Mouse (Mus musculus) cortical plate, adult 2 months (tissue): ENCODE data around the gene Gm49369. TPM values are rescaled to one million over a fixed set of nuclear protein-coding genes. Genes with fewer than 3 reads are reported as not detected.

Experiments
- H3K27ac ChIP-seq: fragments of 200-500 bp; 2 replicates; pipeline ENCODE4 v1.5.1; 2012; ENCODE audit warnings: low read length, control low read depth, inconsistent platforms; ENCODE audit not compliant: insufficient read depth
- H3K4me1 ChIP-seq: fragments of 200-500 bp; 2 replicates; pipeline ENCODE4 v1.6.1; 2011; ENCODE audit warnings: low read length; ENCODE audit not compliant: control insufficient read depth, insufficient read depth
- H3K4me3 ChIP-seq: fragments of 200-500 bp; 2 replicates; pipeline ENCODE4 v1.5.1; 2011; ENCODE audit warnings: mild to moderate bottlenecking, low read length, control low read depth; ENCODE audit not compliant: insufficient read depth
- CTCF ChIP-seq: fragments of 200-500 bp; IDR thresholded peaks from 2 replicates; pipeline ENCODE4 v1.5.1; 2011; ENCODE audit warnings: mild to moderate bottlenecking, control low read depth, low read length; ENCODE audit not compliant: insufficient read depth; ENCODE audit errors: extremely low read depth
- POLR2A ChIP-seq: fragments of 200-500 bp; IDR thresholded peaks from 2 replicates; pipeline ENCODE4 v1.6.1; 2011; ENCODE audit warnings: mild to moderate bottlenecking, low read length, control low read depth; ENCODE audit not compliant: insufficient read depth; ENCODE audit errors: extremely low read depth
- polyA plus RNA-seq: library from polyadenylated mRNA; depleted of rRNA; stranded (reverse); fragments of >200 nt; gene quantifications from 2 replicates; pipeline ENCODE4 v1.2.3, GENCODE M21; 2012

Gene Gm49369
- polyA plus RNA-seq, 1 experiment = 1.4 TPM

DNA sequence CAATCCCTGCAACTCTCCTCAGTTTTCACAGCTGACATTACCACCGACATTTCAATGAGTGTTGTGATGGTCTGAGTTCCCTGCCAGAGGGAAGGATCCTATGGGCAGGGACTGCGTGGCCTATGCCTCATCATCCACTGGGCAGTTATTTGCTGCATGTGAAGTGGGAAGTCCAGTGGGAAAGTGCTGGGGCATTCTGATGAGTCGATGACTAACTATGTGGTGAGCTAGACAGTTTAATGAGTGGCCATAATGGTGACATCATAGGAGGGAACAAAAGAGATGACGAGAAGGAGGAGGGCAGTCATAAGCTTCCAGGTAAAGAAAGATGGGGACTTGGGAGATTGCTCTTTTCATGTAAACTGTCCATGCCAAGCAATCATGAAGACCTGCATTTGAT lies 19.4 kb downstream of the Gm49369 start:
- Histone ChIP-seq H3K4me3 (no peak overlapping the region), H3K27ac (no peak overlapping the region), H3K4me1 (no peaks in the 10 kb centered on the region)
- TF ChIP-seq CTCF (no peak), POLR2A (no peak)

GRCm38 (mm10) chr7:142360743-142361142 lies 21.7 kb downstream of the Gm49369 start:
- Histone ChIP-seq H3K4me3 (no peak overlapping the region), H3K4me1 (no peaks in the 10 kb centered on the region), H3K27ac (no peak overlapping the region)
- 0 out of 2 replicates have a peak, but pooled peaks have one; percentile 23 for TF ChIP-seq CTCF
- no peak for TF ChIP-seq POLR2A

GRCm38 (mm10) chr7:142359129-142359528 lies 23.3 kb downstream of the Gm49369 start:
- H3K4me1 ChIP-seq = no peaks in the 10 kb centered on the region
- no peak overlapping the region for H3K27ac ChIP-seq
- TF ChIP-seq CTCF (no peak), POLR2A (no peak)
- no peak overlapping the region for H3K4me3 ChIP-seq

DNA sequence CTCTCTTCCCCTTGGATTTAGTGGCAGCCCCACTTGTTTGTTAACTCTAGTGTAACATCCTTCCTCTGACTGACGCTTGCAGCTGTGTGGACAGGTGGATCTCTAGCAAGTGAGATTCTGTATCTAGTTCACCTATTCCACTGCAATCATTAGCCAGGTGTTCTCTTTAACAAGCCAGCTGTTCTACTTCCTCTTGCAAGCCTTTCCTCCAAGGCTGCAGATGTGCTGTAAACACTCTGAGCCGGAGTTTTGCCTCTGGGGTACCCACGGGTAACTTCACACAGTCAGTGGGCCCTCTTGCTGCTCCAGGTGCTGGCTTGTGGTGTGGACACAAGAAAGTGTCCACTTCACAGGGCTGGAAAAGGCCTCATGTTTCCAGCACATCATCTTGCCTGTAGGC lies 24.9 kb downstream of the Gm49369 start:
- no peak overlapping the region for H3K27ac ChIP-seq
- TF ChIP-seq CTCF (no peak), POLR2A (no peak)
- H3K4me1 ChIP-seq = no peaks in the 10 kb centered on the region
- H3K4me3 ChIP-seq = no peak overlapping the region

DNA sequence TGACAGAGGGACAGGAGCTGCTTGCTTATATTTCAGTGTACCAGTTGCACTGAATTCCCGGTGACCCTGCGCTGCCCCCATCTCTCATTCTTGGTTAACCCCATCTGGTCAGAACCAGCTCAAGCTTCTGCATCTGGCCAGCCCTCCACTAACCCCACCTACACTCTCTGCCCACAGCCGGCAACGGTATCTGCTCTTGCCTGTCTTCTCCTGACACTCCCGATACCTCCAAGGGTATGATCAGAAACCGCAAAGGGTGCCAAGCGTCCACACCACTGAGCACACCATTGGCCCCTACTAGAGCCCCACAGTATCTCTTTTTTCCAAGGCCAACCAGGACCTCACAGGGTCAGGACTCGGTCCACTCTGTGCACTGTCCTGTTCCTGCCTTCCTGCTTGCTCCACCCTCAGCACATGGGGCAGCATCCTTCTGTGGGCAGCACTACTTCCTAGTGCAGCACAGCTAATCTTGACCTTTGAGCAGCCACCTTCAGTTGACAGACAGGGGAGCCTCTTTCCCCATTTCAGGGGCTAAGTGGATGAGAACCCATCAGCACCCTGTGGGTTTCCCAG lies 27.7 kb downstream of the Gm49369 start:
- H3K27ac ChIP-seq = no peak overlapping the region
- TF ChIP-seq POLR2A = no peak
- no peak for TF ChIP-seq CTCF
- no peaks in the 10 kb centered on the region for H3K4me1 ChIP-seq
- H3K4me3 ChIP-seq = no peak overlapping the region

- no peaks in the 10 kb centered on the region for H3K4me1 ChIP-seq
- no peak overlapping the region for H3K4me3 ChIP-seq
- TF ChIP-seq POLR2A (no peak), CTCF (no peak)
- no peak overlapping the region for H3K27ac ChIP-seq
These were observed 28.6 kb downstream of the Gm49369 start for GRCm38 (mm10) chr7:142353854-142354253.

GRCm38 (mm10) chr7:142351569-142351968 lies 30.9 kb downstream of the Gm49369 start:
- no peak overlapping the region for H3K27ac ChIP-seq
- H3K4me1 ChIP-seq = no peaks in the 10 kb centered on the region
- no peak overlapping the region for H3K4me3 ChIP-seq

DNA sequence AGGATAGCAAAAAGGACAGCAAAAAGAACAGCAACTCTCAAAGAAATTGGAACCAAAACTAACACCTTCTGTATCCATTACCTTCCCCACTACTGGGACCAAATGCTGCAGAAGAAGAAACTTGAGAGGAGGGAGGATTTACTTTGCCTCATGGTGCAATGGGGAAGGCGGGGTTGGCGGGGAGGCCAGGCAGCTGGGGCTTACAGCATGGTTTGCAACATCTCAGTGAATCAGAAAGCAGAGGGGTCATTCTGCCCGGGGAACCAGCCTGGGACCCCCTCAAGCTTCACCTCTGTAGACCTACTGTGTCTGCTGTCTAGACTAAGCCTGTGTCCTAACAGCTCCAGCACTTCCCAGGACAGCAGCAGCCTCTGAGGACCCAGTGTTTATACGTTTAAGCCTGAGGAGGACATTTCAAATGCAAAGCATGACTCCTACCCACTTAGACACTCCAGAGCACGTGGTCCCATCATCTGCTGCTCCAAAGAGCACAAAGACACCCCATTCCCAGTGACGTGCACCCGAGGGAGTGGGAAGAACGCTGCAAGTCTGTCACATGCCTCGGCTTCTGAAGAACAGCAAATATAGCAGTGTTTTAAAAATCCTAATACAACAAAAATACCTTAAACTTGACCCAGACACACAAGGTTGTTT lies 33.0 kb downstream of the Gm49369 start:
- TF ChIP-seq POLR2A = no peak
- TF ChIP-seq CTCF = no peak
- Histone ChIP-seq H3K4me3 (no peak overlapping the region), H3K27ac (no peak overlapping the region), H3K4me1 (no peaks in the 10 kb centered on the region)

More at GRCm38 (mm10) chr7:142351569-142351968, 30.9 kb downstream of the Gm49369 start:
- TF ChIP-seq CTCF = no peak
- no peak for TF ChIP-seq POLR2A

DNA sequence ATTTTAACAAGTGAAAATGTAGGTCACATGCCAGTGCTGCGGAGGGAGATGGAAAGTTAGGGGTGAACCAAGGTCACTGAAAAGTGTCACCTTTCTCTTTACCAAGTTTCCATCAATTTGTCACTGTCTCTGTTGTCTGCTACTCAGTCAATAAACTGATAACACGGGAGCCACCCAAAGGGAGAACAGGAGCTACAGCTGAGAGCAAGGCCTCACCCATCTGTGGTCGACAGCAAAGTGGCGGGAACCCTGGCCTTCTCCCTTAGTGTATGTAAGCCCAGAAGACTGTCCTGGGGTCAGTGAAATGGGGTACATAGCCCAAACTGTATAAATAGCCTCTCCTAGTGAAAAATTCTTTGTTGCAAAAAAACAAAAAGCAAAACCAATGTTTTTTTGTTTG lies 34.9 kb downstream of the Gm49369 start:
- Histone ChIP-seq H3K4me3 (no peak overlapping the region), H3K27ac (no peak overlapping the region), H3K4me1 (no peaks in the 10 kb centered on the region)
- no peak for TF ChIP-seq CTCF

DNA sequence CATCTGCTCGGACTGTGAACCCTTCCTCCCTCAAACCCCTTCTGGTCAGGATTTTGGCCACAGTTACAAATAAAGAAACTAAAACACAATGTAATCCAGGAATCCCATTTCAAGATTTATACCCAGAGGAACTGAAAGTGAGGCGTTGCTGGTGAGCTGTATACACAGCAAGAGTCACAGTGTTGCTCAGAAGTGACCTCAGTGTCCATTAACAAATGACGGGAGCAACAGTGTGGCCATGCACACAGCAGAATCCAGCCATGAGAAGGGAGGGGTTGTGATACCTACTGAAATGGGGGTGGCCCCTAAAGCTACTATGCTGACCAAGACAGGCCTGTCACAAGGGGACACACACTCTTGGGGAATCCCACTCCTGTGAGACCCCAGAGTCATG lies 40.2 kb downstream of the Gm49369 start:
- no peak overlapping the region for H3K27ac ChIP-seq
- TF ChIP-seq POLR2A (no peak), CTCF (no peak)
- no peak overlapping the region for H3K4me3 ChIP-seq
- H3K4me1 ChIP-seq = no peaks in the 10 kb centered on the region
